Mouse (Mus musculus): ENCODE measurements around the gene Zfyve19. TPM values are rescaled to one million over a fixed set of nuclear protein-coding genes. Genes with fewer than 3 reads are reported as not detected.

Zfyve19 gene
- 42.9 and 46.2 TPM in 2 replicates for polyA plus RNA-seq (2014; fragmentation: Nextera tagmentation; extraction: Ambion mirVana)

- Histone ChIP-seq H3K4me1 (replicated peaks; ENCODE audit: control insufficient read depth, insufficient read depth, low read length) (peaks cover 2% of the 10 kb centered on the region; the same call in 1 of the 2 replicates), H3K27ac (ENCODE audit: low read depth, low read length) (peak within 1 kb of the TSS; percentile 71), H3K9ac (ENCODE audit: low read depth, low read length) (peak within 1 kb of the TSS; percentile 74), H3K27me3 (ENCODE audit: control insufficient read depth, insufficient read depth, low read length) (no peaks in the 10 kb centered on the region), H3K4me2 (replicated peaks; ENCODE audit: low read depth, low read length) (peak within 1 kb of the TSS; percentile 47), H3K9me3 (ENCODE audit: control insufficient read depth, low read length) (no peaks in the 10 kb centered on the region), H3K4me3 (ENCODE audit: low read depth, low read length) (peak within 1 kb of the TSS; percentile 49), H3K36me3 (ENCODE audit: control insufficient read depth, insufficient read depth, low read length) (no peaks in the 10 kb centered on the region)
- ATAC-seq (ENCODE audit: low FRiP score) (peak; percentile 98), DNase-seq (ENCODE audit: low spot score) (peak; percentile 96)
- WGBS: under 1% methylated on average over 51 of the region's 51 CpGs
Observed at GRCm38 (mm10) chr2:119208344-119209175, at the start of gene Zfyve19, which contains the start of gene Dnajc17. Zfyve19 (plus strand) TSS chr2:119208617. Dnajc17 (minus strand) TSS chr2:119208795.

- 28% methylated on average over 2 of the region's 2 CpGs for WGBS
- H3K27me3 ChIP-seq (ENCODE audit: control insufficient read depth, insufficient read depth, low read length): peaks cover 2% of the 10 kb centered on the region; the same call in 1 of the 2 replicates
- H3K36me3 ChIP-seq (ENCODE audit: control insufficient read depth, insufficient read depth, low read length): no peaks in the 10 kb centered on the region
- H3K4me3 ChIP-seq (ENCODE audit: low read depth, low read length): no peak overlapping the region
- H3K4me2 ChIP-seq (replicated peaks; ENCODE audit: low read depth, low read length): no peak overlapping the region
- no peak for DNase-seq (ENCODE audit: low spot score)
- no peak for ATAC-seq (ENCODE audit: low FRiP score)
- H3K27ac ChIP-seq (ENCODE audit: low read depth, low read length): no peak overlapping the region
- no peaks in the 10 kb centered on the region for H3K9me3 ChIP-seq (ENCODE audit: control insufficient read depth, low read length)
- no peaks in the 10 kb centered on the region for H3K4me1 ChIP-seq (replicated peaks; ENCODE audit: control insufficient read depth, insufficient read depth, low read length)
- no peak overlapping the region for H3K9ac ChIP-seq (ENCODE audit: low read depth, low read length)
Observed at GRCm38 (mm10) chr2:119161247-119161646, 47.2 kb upstream of the Zfyve19 start.

- Histone ChIP-seq H3K4me2 (replicated peaks; ENCODE audit: low read depth, low read length) (no peak overlapping the region), H3K36me3 (ENCODE audit: control insufficient read depth, insufficient read depth, low read length) (no peaks in the 10 kb centered on the region), H3K9me3 (ENCODE audit: control insufficient read depth, low read length) (no peaks in the 10 kb centered on the region), H3K4me1 (replicated peaks; ENCODE audit: control insufficient read depth, insufficient read depth, low read length) (peaks cover 8% of the 10 kb centered on the region), H3K9ac (ENCODE audit: low read depth, low read length) (no peak overlapping the region), H3K4me3 (ENCODE audit: low read depth, low read length) (no peak overlapping the region), H3K27me3 (ENCODE audit: control insufficient read depth, insufficient read depth, low read length) (peaks cover 18% of the 10 kb centered on the region), H3K27ac (ENCODE audit: low read depth, low read length) (no peak overlapping the region)
- no peak for ATAC-seq (ENCODE audit: low FRiP score)
- no peak for DNase-seq (ENCODE audit: low spot score)
- WGBS: 56% methylated on average over 3 of the region's 3 CpGs
Observed at GRCm38 (mm10) chr2:119163135-119163534, 45.3 kb upstream of the Zfyve19 start.

GRCm38 (mm10) chr2:119163999-119164398 is 44.4 kb upstream of the Zfyve19 start:
- ATAC-seq (ENCODE audit: low FRiP score) (no peak), DNase-seq (ENCODE audit: low spot score) (no peak)
- Histone ChIP-seq H3K4me2 (replicated peaks; ENCODE audit: low read depth, low read length) (no peak overlapping the region), H3K4me3 (ENCODE audit: low read depth, low read length) (no peak overlapping the region), H3K4me1 (replicated peaks; ENCODE audit: control insufficient read depth, insufficient read depth, low read length) (peaks cover 8% of the 10 kb centered on the region), H3K9me3 (ENCODE audit: control insufficient read depth, low read length) (no peaks in the 10 kb centered on the region), H3K27ac (ENCODE audit: low read depth, low read length) (no peak overlapping the region), H3K27me3 (ENCODE audit: control insufficient read depth, insufficient read depth, low read length) (peaks cover 19% of the 10 kb centered on the region), H3K36me3 (ENCODE audit: control insufficient read depth, insufficient read depth, low read length) (no peaks in the 10 kb centered on the region), H3K9ac (ENCODE audit: low read depth, low read length) (no peak overlapping the region)
- 89% methylated on average over 4 of the region's 4 CpGs for WGBS

- DNase-seq (ENCODE audit: low spot score) (no peak), ATAC-seq (ENCODE audit: low FRiP score) (no peak)
- Histone ChIP-seq H3K4me1 (replicated peaks; ENCODE audit: control insufficient read depth, insufficient read depth, low read length) (peaks cover 8% of the 10 kb centered on the region), H3K36me3 (ENCODE audit: control insufficient read depth, insufficient read depth, low read length) (no peaks in the 10 kb centered on the region), H3K4me2 (replicated peaks; ENCODE audit: low read depth, low read length) (no peak overlapping the region), H3K4me3 (ENCODE audit: low read depth, low read length) (no peak overlapping the region), H3K9me3 (ENCODE audit: control insufficient read depth, low read length) (no peaks in the 10 kb centered on the region), H3K9ac (ENCODE audit: low read depth, low read length) (no peak overlapping the region), H3K27me3 (ENCODE audit: control insufficient read depth, insufficient read depth, low read length) (peaks cover 19% of the 10 kb centered on the region), H3K27ac (ENCODE audit: low read depth, low read length) (no peak overlapping the region)
Observed at GRCm38 (mm10) chr2:119165401-119165800, 43.0 kb upstream of the Zfyve19 start.

- no peaks in the 10 kb centered on the region for H3K9me3 ChIP-seq (ENCODE audit: control insufficient read depth, low read length)
- H3K27me3 ChIP-seq (ENCODE audit: control insufficient read depth, insufficient read depth, low read length): peaks cover 19% of the 10 kb centered on the region
- H3K9ac ChIP-seq (ENCODE audit: low read depth, low read length): peak within 1 kb of the TSS; percentile 53; the same call in 1 of the 2 replicates
- peak within 1 kb of the TSS; percentile 46 for H3K4me3 ChIP-seq (ENCODE audit: low read depth, low read length)
- peaks cover 8% of the 10 kb centered on the region for H3K4me1 ChIP-seq (replicated peaks; ENCODE audit: control insufficient read depth, insufficient read depth, low read length)
- peak; percentile 77 for DNase-seq (ENCODE audit: low spot score)
- peak; percentile 84 for ATAC-seq (ENCODE audit: low FRiP score)
- H3K27ac ChIP-seq (ENCODE audit: low read depth, low read length): no peak within 1 kb of the TSS
- WGBS: under 1% methylated on average over 60 of the region's 60 CpGs
- no peaks in the 10 kb centered on the region for H3K36me3 ChIP-seq (ENCODE audit: control insufficient read depth, insufficient read depth, low read length)
- peak within 1 kb of the TSS; percentile 86 for H3K4me2 ChIP-seq (replicated peaks; ENCODE audit: low read depth, low read length)
Observed at GRCm38 (mm10) chr2:119166901-119167865, 41.2 kb upstream of the Zfyve19 start, which contains the start of gene Gchfr. Gchfr (plus strand) TSS chr2:119167773.

- Histone ChIP-seq H3K4me2 (replicated peaks; ENCODE audit: low read depth, low read length) (peak overlapping the region; percentile 86), H3K27ac (ENCODE audit: low read depth, low read length) (no peak overlapping the region), H3K4me3 (ENCODE audit: low read depth, low read length) (peak overlapping the region; percentile 46), H3K36me3 (ENCODE audit: control insufficient read depth, insufficient read depth, low read length) (no peaks in the 10 kb centered on the region), H3K9ac (ENCODE audit: low read depth, low read length) (peak overlapping the region; percentile 53; the same call in 1 of the 2 replicates), H3K4me1 (replicated peaks; ENCODE audit: control insufficient read depth, insufficient read depth, low read length) (peaks cover 8% of the 10 kb centered on the region), H3K9me3 (ENCODE audit: control insufficient read depth, low read length) (no peaks in the 10 kb centered on the region), H3K27me3 (ENCODE audit: control insufficient read depth, insufficient read depth, low read length) (peaks cover 19% of the 10 kb centered on the region)
- no peak for DNase-seq (ENCODE audit: low spot score)
- ATAC-seq (ENCODE audit: low FRiP score): peak; percentile 28
- 2% methylated on average over 24 of the region's 26 CpGs for WGBS
Observed at GRCm38 (mm10) chr2:119167866-119168256, 40.6 kb upstream of the Zfyve19 start.

- Histone ChIP-seq H3K9ac (ENCODE audit: low read depth, low read length) (no peak overlapping the region), H3K4me1 (replicated peaks; ENCODE audit: control insufficient read depth, insufficient read depth, low read length) (peaks cover 13% of the 10 kb centered on the region), H3K4me3 (ENCODE audit: low read depth, low read length) (no peak overlapping the region), H3K36me3 (ENCODE audit: control insufficient read depth, insufficient read depth, low read length) (no peaks in the 10 kb centered on the region), H3K27me3 (ENCODE audit: control insufficient read depth, insufficient read depth, low read length) (peaks cover 17% of the 10 kb centered on the region), H3K4me2 (replicated peaks; ENCODE audit: low read depth, low read length) (no peak overlapping the region), H3K27ac (ENCODE audit: low read depth, low read length) (no peak overlapping the region), H3K9me3 (ENCODE audit: control insufficient read depth, low read length) (no peaks in the 10 kb centered on the region)
- DNase-seq (ENCODE audit: low spot score) (no peak), ATAC-seq (ENCODE audit: low FRiP score) (no peak)
- 81% methylated on average over 2 of the region's 2 CpGs for WGBS
Observed at GRCm38 (mm10) chr2:119170282-119170681, 38.1 kb upstream of the Zfyve19 start.

All from hindbrain, embryonic 11.5 days (tissue).